Mouse (Mus musculus): ENCODE measurements around the gene Rnf144b. TPM values are rescaled to one million over a fixed set of nuclear protein-coding genes. Genes with fewer than 3 reads are reported as not detected.

Gene Rnf144b
- total RNA-seq, 2 experiments from 2014 or later = 3.4 to 6.7 TPM

DNA sequence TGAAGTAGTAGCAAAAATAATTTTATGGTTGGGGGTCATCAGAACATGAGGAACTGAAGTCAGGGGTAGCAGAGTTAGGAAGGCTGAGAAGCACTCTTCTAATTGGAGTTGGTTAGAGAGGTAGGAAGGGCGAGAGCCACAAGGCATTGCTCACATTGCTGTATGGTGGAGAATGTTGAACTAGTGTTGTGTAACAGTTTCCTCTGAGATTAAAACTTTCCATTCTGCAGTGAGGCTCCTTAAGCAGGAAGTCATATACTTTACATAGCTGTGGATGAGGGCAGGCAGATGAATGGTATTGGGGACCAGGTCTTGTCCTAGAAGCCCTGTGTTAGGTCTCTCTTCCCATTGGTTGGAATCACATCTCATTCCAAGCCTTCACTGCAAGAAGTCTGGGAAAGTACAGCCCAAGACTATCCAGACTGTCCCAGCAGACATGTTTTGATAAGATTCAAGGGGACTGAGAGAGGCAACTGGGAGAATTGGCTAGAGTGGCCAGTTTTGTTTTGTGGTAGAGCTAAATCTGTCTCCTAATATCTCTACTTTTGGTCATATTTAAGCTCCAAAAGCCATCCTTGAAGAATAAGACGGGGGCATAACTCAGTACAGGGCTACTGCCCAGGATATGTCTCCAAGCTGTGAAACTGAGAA is 128.8 kb downstream of the Rnf144b start:
- no peak for DNase-seq (ENCODE audit: low spot score in 2 of 2)

DNA sequence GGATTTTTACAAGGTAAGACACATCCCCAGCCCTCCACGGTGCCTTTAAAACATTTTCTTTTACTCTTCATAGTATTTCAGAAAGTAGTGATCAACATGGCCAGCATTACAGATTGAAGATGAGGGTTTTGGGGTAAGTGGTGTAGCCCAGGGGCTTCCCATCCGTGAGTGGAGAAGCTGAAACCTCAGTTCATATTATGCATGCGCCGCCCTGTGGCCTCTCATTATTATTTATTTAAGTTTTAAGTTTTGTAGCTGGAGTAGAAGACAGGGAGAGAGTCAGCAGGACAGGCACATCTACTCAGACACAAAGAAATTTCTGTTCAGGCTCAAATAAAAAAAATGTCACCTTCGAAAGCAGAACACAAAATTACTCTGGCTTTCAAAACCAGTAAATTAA is 131.3 kb downstream of the Rnf144b start:
- no peak for DNase-seq (ENCODE audit: low spot score in 2 of 2)

DNA sequence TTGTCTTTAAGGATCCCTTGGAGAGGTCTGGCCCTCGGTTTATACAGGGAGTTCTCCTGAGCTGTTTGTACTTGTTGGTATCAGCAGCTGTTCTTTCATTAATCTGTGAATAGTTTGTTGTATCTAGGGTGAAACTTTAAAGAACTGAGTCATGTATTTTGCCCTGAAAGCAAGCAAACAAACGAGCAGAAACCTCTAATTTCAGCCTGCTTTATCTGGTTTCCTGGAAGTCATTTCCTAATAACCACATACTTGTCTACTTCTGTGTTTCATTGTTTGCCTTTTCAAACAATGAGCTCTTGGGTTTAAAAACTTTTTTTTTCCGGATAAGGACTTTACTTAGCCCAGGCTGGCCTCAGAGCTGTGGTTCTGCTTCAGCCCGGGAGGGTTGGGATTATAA is 136.8 kb downstream of the Rnf144b start:
- no peak for DNase-seq (ENCODE audit: low spot score in 2 of 2)

DNA sequence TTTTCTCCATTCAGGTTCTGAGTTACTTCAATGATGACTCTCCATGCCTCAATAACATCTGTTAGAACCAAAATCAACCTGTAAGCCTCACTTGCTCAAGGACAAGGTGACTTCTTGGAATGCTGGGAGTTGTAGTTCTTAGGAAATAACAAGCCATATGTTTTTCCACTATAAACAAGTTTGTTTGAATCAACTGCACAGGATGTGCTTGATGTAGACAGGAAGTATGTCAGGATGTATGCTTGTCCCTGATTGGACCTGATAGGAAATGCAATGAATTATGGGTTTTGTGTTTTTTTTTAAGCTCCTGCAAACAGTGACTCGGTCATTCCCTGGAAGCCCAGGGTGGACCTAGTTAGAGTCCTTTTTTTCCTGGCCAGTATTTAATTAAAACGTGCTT is 139.5 kb downstream of the Rnf144b start:
- no peak for DNase-seq (ENCODE audit: low spot score in 2 of 2)

DNA sequence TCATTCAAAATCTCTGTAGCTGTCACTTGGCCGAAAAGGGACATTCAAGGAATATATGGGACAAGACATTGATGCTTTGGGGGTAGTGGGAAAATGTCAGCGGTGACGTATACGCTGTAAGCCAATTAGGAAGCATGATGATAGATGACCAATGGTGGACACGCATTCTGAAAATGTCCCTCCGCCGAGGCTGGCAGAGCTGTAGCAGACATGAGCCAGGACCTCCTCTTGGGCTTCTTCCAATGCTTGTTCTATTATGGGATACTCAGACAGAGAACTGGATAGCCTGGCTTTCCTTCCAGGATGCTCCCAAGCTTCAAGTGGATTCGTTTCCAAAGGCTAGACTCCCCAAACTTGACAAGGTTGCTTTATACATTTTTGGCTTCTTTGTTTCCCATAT is 141.9 kb downstream of the Rnf144b start:
- no peak for DNase-seq (ENCODE audit: low spot score in 2 of 2)

DNA sequence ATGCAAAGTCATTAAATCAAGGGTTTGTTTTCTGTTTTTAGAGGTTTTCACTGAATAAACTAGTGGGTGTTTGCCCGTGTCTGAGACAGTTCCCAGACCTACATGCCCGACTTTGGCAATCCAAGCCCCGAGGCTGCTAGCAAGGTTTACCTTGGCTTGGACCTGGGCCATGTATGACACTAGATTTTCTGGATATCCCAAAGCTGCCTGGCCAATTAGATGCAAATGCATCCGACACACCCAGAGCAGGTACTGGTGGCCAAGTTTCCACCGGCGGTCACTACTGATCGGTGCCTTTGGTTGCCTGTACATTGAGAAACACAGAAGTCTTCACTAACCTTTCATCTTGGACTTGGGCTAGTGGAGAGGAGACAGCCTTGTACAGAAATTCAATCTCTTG is 144.0 kb downstream of the Rnf144b start:
- DNase-seq (ENCODE audit: low spot score in 2 of 2) = no peak

DNA sequence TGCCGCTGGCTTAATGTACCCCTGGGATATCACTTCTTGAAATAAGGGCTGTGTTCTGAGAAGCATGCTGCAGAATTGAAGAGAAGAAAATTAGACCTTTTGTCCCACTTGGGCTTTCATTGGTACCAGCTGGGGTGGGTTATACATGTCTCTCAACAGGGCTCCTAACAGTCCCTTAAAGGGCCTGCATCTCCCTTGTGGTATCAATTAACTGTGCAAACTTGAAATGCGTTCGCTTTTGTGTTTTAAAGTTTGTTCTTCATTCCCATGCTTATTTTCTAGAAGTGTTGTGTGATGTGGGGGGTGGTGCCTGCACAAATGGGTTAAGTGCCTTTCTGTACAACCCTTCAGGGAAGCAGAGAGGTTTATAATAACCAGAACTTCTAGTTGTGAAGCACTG is 145.8 kb downstream of the Rnf144b start:
- DNase-seq (ENCODE audit: low spot score in 2 of 2) = no peak

DNA sequence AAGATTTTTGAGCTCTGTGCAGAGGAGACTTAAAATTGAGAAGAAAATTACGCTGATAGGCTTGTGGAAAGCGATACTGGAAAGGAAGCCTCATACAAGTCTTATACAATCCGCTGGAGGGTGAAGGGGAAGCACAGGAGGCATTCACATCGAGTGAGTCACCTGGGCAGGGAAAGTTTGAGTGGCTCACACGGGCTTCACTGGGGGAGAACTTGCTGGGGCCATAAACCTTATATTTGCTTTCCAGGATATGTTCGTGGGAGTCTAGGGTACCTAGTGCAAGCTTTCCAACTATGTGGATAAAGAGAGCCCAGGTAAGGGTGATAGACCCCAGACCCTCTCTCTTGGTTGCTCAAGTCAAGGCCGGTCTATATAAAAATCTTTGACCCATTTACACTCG is 150.5 kb downstream of the Rnf144b start:
- no peak for DNase-seq (ENCODE audit: low spot score in 2 of 2)

DNA sequence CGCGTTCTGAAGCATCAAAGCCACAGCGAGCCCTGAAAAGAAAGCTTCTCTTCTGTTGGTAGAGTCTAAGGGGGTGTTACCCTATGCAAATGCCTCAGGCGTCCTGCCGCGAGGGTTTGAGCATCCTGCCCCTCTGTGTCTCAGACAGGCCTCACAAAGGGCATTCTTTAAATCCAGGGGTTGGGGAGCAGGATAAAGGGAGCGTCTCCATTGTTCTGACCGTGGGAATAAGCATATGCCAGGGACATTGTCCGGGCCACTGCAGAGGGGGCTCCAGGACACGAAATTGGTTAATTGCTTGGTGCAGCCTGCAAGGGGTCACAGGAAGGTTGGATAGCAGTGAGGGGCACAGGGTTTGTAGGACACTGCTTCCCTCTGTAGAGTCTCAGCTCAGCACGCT is 151.0 kb downstream of the Rnf144b start:
- DNase-seq (ENCODE audit: low spot score in 2 of 2) = no peak

DNA sequence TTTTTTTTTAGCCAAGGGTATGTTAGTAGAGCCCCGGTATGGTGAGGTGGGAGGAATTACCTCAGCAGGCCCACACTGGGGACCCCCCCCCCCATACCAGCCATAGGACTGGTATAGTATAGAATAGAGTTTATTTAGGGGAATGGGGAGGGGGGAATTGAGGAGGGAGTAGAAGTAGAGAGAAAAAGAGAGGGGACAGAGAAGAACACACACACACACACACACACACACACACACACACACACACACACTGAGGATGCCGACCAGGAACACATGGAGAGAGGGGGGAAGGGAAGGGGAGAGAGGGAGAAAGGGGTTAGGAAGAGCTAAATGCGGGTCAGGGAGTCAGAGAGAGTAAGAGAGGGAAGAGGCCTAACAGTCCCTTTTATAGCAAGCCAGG is 151.7 kb downstream of the Rnf144b start:
- DNase-seq (ENCODE audit: low spot score in 2 of 2) = no peak

DNA sequence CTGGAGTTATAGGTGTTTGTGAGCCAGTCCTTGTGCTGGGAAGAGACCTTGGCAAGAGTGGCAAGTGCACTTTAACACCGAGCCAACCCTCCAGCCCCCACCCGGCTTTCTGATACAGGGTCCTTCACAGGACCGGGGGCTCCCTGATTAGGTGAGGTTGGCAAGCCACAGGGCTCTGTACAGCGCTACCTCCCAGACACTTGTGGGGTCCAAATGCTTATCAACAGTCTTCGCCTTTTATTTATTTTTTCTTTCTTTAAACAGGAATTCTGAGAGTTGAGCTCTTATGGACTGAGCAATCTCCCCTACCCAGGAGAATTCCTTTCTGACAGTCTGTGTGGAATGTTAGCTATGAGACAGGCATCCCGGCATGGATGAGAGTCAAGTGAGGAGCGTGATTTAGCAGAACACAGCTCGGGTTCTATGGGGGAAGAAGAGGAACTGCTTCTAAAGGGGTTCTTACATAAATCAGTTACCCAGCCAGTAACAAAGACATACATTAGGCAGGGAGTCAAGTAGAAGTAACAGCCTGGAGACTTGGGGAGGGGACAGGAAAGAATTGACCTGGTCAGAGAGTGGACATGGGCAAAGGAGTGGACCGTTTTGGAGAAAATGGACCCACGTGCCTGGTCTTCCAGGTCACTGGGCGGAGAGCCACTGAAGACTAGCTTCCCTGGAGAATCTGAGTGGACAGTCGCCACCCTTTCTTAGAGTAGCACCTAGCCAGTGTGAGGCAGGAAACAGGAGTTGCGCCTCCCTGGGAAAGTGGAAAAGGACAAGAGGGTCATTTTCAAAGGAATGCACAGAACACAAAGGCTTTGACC is 154.8 kb downstream of the Rnf144b start:
- no peak for DNase-seq (ENCODE audit: low spot score in 2 of 2)

DNA sequence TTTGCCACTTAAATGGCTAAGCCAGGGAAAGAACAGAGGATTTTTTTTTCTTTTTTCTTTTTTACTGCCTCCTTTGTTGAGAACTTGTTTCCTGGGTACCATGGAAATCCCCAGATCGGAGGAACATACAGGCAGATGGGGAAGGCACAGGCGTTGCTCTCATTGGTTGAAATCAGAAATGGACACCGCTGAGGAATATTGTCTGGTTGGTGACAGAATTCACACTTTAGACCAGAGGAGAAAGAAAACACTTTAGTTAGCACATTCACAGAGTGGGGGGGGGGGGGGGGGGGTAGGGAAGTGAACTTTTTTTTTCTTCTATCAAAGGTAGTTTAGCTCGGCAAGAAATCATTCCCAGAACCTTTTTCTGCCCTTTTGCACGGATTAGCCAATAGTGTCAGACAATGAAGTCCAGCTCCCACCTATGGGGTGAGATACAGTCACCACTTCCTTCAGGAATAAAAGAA is 155.4 kb downstream of the Rnf144b start:
- DNase-seq (ENCODE audit: low spot score in 2 of 2) = no peak

DNA sequence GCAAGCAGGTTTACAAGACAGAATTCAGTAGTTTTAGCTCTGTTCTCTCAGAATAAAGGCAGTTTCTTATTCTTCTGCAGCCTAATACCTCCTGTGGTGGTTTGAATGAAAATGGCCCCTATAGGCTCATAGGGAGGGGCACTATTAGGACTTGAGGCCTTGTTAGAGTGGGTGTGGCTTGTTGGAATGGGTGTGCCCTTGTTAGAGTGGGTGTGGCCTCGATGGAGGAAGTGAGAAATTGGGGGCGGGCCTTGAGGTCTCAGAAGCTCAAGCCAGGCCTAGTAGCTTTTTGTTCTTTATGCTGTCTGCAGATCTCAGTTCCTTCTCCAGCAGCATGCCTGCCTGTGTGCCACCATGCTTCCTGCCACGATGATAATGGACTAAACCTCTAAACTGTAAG is 159.8 kb downstream of the Rnf144b start:
- DNase-seq (ENCODE audit: low spot score in 2 of 2) = no peak

DNA sequence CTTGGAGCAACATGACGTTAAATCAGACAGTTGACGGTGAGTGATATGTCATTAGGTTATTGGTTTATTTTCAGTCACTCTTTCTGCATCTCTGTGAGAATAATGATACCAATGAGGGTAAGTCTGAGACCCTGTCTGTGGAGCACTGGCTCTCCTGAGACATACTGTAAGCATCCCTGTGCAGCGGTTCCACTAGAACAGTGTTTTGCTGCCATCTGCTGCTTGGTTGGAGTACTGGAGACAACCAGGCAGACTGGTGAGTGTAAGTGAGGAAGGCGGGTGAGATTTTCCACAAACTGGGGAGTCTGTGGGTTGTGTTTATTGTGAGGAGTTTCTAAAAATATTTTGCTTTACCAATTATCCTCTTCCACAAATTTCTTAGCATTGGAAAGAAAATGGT is 166.0 kb downstream of the Rnf144b start:
- DNase-seq (ENCODE audit: low spot score in 2 of 2) = peak in 1 of 2 experiments; percentile 27

DNA sequence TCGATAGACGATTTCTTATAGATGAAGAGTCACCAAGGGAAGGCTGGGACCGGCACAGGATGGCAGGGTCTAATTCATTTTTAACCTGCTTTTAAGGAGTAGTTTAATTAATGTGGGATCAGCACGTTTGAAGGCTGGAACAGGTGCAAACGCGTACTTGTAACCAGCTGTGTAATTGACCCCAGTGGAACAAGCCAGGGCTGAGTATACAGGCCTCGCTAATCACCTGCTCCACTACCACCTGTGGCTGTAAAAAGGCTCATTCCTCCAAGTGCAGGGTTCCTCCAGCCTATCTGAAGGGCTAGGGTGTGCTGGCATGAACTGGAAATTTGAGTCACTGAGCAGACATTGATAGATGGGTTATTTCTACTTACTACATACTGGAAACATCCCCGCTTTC is 174.0 kb downstream of the Rnf144b start:
- no peak for DNase-seq (ENCODE audit: low spot score in 2 of 2)

Other genes with a start within 250 kb of the Rnf144b start
- gene Kif13a, start 192.8 kb upstream of the Rnf144b start, total RNA-seq (2021) = 10 to 100 TPM; 37.2 to 43.2 TPM
- 1 to 10 TPM; 5.1 to 6.1 TPM for gene Nhlrc1, start 107.8 kb upstream of the Rnf144b start, total RNA-seq (2021)
- gene Kdm1b, start 79.2 kb upstream of the Rnf144b start, total RNA-seq (2021) = 10 to 100 TPM in 1 of 2 experiments, 1 to 10 TPM in 1; 9.5 to 12.0 TPM
- 10 to 100 TPM; 15.5 to 17.9 TPM for gene Tpmt, start 77.9 kb upstream of the Rnf144b start, total RNA-seq (2021)
- 100 to 1,000 TPM; 122 to 142 TPM for gene Dek, start 16.5 kb upstream of the Rnf144b start, total RNA-seq (2021)